Mouse (Mus musculus): Measurements from ENCODE around the gene 1700001P01Rik.

DNA sequence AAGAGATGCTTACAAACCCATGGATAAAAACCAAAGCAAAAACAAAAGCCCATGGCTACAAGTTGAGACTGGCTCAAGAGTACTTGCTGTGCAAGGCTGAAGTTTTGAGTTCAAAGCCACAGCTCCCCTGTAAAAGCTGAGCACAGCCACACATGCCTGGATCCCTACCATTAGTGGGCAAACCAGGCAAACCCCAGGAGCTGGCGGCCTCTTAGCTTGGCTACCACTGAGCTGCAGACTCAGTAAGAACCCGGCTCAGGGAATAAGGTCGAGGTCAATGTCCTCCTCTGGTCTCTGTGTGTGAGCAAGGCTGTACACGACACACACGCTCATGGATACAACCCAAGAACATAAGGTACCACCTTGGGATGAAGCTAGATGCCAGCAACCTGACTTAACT lies 27.2 kb downstream of the 1700001P01Rik start:
- no peak for TF ChIP-seq POLR2A (IDR thresholded peaks at IDR 0.05; ENCODE audit: borderline replicate concordance, extremely low read depth, low read depth, low read length)
- no peak for TF ChIP-seq CTCF (IDR thresholded peaks at IDR 0.05; ENCODE audit: insufficient read depth, low read length)
